Mouse (Mus musculus): ENCODE measurements at regions not wholly inside any gene's neighbourhood (a gene's known extent, or its start where the extent isn't known, plus 50 kb on each side); places are given as distances from the start of the nearest gene placed in this dataset.

DNA sequence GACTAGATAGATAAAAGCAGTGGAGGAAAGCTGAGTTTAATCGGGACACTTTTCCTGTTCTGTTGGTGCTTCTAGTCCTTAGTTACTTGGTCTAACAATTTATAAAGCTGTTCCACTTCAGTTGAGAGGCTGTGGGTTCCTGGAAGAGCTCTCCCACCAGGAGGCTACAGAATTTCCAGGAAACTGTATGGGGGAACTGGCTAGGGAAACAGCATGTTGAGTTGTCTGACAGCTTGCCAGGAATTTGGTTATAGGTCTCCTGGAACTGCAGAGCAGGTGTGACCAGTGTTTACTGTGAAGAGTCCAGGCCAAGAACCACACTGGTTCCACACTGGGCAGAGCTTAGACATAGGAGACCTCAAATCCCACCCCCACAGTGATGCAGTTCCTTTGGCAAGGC lies 65.0 kb upstream of the Pik3cg start:
- H3ac ChIP-seq (ENCODE audit: control insufficient read depth, insufficient read length, low read depth): no peak overlapping the region
- H3K79me3 ChIP-seq (ENCODE audit: low read depth): no peaks in the 10 kb centered on the region
- H3K79me2 ChIP-seq (ENCODE audit: control insufficient read depth, insufficient read depth): no peaks in the 10 kb centered on the region
- peaks cover 3% of the 10 kb centered on the region for H3K27me3 ChIP-seq (ENCODE audit: control insufficient read depth, insufficient read depth, insufficient read length)
- no peaks in the 10 kb centered on the region for H3K36me3 ChIP-seq (ENCODE audit: control insufficient read depth, insufficient read depth)
- no peak overlapping the region for H3K4me3 ChIP-seq (ENCODE audit: insufficient read depth, poor library complexity, severe bottlenecking)
- no peak for TF ChIP-seq MYOD1 (IDR thresholded peaks at IDR 0.05; ENCODE audit: control insufficient read depth, insufficient read length, low read depth)
- no peak for TF ChIP-seq MYOG (IDR thresholded peaks at IDR 0.05; ENCODE audit: control insufficient read depth, extremely low read depth, insufficient read length)

DNA sequence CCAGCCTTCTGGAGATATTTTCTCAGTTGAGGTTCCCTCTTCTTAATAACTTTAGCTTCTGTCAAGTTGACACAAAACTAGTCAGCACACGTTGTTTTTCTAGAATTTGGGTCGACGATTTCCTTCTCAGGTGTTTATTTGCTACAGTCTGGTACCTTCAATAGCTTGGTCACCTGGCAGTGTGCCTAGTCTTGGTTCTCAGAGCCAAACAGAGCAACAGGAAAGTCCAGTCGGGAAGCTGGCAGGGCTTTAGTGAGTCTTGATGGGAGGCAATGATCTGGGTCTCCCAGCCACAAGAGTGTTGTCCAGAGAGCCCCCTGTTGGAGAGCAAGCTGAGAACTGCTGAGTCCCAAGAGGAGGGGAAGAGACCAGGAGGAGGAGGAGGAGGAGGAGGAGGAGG lies 71.4 kb upstream of the Pik3cg start:
- no peak overlapping the region for H3K4me3 ChIP-seq (ENCODE audit: insufficient read depth, poor library complexity, severe bottlenecking)
- H3ac ChIP-seq (ENCODE audit: control insufficient read depth, insufficient read length, low read depth): no peak overlapping the region
- no peaks in the 10 kb centered on the region for H3K36me3 ChIP-seq (ENCODE audit: control insufficient read depth, insufficient read depth)
- H3K79me2 ChIP-seq (ENCODE audit: control insufficient read depth, insufficient read depth): no peaks in the 10 kb centered on the region
- H3K27me3 ChIP-seq (ENCODE audit: control insufficient read depth, insufficient read depth, insufficient read length): peaks cover 7% of the 10 kb centered on the region
- no peaks in the 10 kb centered on the region for H3K79me3 ChIP-seq (ENCODE audit: low read depth)
- TF ChIP-seq CTCF (IDR thresholded peaks at IDR 0.05; ENCODE audit: control insufficient read depth, insufficient read depth, insufficient read length) (no peak), FOSL1 (IDR thresholded peaks at IDR 0.05; ENCODE audit: insufficient read depth, low read length, poor library complexity, severe bottlenecking) (no peak), CEBPB (IDR thresholded peaks at IDR 0.05; ENCODE audit: low read depth) (no peak), MAX (IDR thresholded peaks at IDR 0.05) (no peak), USF1 (IDR thresholded peaks at IDR 0.05; ENCODE audit: low read depth) (no peak), MYOG (IDR thresholded peaks at IDR 0.05; ENCODE audit: control insufficient read depth, extremely low read depth, insufficient read length) (no peak)

DNA sequence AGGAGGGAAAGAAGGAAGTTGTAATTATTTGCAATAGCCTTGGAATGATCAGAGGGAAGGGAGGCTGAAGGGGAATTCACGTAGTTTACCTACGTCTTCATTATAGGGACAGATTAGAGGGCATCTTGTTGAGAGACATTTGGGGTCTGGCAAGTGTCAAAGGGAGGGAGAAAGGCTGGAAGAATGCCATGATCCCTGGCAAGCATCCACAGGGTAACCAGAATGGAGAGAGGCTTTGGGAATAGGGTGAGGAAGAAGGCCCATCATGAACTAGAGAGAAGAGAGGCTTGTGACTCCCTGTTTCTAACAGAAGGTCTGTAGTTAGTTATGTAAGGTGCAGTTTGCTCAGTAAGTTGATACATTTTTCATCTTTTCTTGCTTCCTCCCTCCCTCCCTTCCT lies 71.8 kb upstream of the Pik3cg start:
- H3K79me3 ChIP-seq (ENCODE audit: low read depth): no peaks in the 10 kb centered on the region
- peaks cover 7% of the 10 kb centered on the region for H3K27me3 ChIP-seq (ENCODE audit: control insufficient read depth, insufficient read depth, insufficient read length)
- H3ac ChIP-seq (ENCODE audit: control insufficient read depth, insufficient read length, low read depth): no peak overlapping the region
- H3K79me2 ChIP-seq (ENCODE audit: control insufficient read depth, insufficient read depth): no peaks in the 10 kb centered on the region
- no peaks in the 10 kb centered on the region for H3K36me3 ChIP-seq (ENCODE audit: control insufficient read depth, insufficient read depth)
- TF ChIP-seq FOSL1 (IDR thresholded peaks at IDR 0.05; ENCODE audit: insufficient read depth, low read length, poor library complexity, severe bottlenecking): no peak
- no peak for TF ChIP-seq CEBPB (IDR thresholded peaks at IDR 0.05; ENCODE audit: low read depth)
- no peak for TF ChIP-seq CTCF (IDR thresholded peaks at IDR 0.05; ENCODE audit: control insufficient read depth, insufficient read depth, insufficient read length)
- TF ChIP-seq USF1 (IDR thresholded peaks at IDR 0.05; ENCODE audit: low read depth): no peak
- TF ChIP-seq MYOG (IDR thresholded peaks at IDR 0.05; ENCODE audit: control insufficient read depth, extremely low read depth, insufficient read length): no peak
- TF ChIP-seq MYOD1 (IDR thresholded peaks at IDR 0.05; ENCODE audit: control insufficient read depth, insufficient read length, low read depth): no peak
- no peak for TF ChIP-seq MAX (IDR thresholded peaks at IDR 0.05)
- H3K4me3 ChIP-seq (ENCODE audit: insufficient read depth, poor library complexity, severe bottlenecking): no peak overlapping the region

DNA sequence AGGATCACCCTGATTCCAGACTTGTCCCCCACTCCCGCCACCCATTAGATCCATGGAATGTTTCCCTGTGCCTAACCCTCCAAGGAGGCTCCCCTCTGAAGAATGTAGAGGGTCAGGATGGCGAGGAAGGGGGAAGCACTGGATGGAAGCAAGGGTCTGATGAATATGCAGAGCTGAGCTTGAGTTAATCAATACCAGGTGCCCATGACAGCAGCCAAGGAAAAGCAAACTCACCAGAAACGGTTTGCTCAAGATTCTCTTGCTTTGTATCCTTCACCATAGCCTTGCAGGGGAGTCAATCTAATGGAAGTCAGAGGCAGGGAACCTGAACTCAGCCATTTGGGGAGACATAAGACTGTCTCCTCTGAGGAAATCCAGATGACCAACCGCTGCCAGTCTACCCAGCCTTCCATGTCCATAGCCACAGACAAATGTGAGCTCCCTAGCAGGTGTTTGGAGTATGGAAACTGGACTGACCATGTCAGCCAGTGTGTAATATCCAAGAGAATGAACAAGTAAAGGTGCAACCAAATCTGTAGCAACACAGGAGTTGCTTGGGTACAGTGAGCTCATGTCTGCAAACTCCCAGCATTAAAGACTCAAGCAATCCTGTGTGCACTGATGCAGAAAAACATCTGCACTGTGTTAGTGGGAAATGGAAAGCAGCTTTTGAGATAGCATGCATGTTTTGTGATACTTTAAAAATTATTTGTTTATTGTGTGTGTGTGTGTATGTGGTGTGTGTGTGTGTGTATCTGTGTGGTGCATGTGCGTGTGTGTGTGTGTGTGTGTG lies 74.1 kb upstream of the Pik3cg start:
- Histone ChIP-seq H3K4me3 (ENCODE audit: insufficient read depth, poor library complexity, severe bottlenecking) (no peak overlapping the region), H3K27me3 (ENCODE audit: control insufficient read depth, insufficient read depth, insufficient read length) (peaks cover 7% of the 10 kb centered on the region), H3K36me3 (ENCODE audit: control insufficient read depth, insufficient read depth) (no peaks in the 10 kb centered on the region), H3K79me2 (ENCODE audit: control insufficient read depth, insufficient read depth) (no peaks in the 10 kb centered on the region), H3ac (ENCODE audit: control insufficient read depth, insufficient read length, low read depth) (no peak overlapping the region), H3K79me3 (ENCODE audit: low read depth) (no peaks in the 10 kb centered on the region)
- TF ChIP-seq USF1 (IDR thresholded peaks at IDR 0.05; ENCODE audit: low read depth): no peak
- TF ChIP-seq MAX (IDR thresholded peaks at IDR 0.05): no peak
- no peak for TF ChIP-seq CEBPB (IDR thresholded peaks at IDR 0.05; ENCODE audit: low read depth)
- no peak for TF ChIP-seq MYOD1 (IDR thresholded peaks at IDR 0.05; ENCODE audit: control insufficient read depth, insufficient read length, low read depth)
- TF ChIP-seq CTCF (IDR thresholded peaks at IDR 0.05; ENCODE audit: control insufficient read depth, insufficient read depth, insufficient read length): no peak
- TF ChIP-seq FOSL1 (IDR thresholded peaks at IDR 0.05; ENCODE audit: insufficient read depth, low read length, poor library complexity, severe bottlenecking): no peak
- TF ChIP-seq MYOG (IDR thresholded peaks at IDR 0.05; ENCODE audit: control insufficient read depth, extremely low read depth, insufficient read length): no peak

DNA sequence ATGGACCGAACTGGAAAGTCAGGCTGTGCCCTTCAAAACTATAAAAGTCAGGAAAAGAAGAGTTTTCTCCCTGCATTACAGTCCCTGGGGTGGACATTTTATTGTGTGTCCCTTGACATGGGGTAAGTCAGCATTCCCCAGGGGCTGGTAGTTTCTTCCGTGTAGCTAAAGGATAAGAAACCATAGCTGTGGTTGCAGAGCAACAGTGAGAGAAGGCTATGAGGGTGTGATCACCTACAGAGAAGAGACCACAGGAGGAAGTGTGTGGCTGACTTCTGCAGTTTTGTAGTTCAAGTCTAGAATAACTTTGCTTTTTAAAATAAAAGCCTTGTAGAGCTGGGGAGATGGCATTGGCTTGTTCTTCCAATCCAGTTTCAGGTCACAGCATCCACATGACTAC lies 76.6 kb upstream of the Pik3cg start:
- H3K79me3 ChIP-seq (ENCODE audit: low read depth): no peaks in the 10 kb centered on the region
- no peaks in the 10 kb centered on the region for H3K79me2 ChIP-seq (ENCODE audit: control insufficient read depth, insufficient read depth)
- TF ChIP-seq MAX (IDR thresholded peaks at IDR 0.05) (no peak), FOSL1 (IDR thresholded peaks at IDR 0.05; ENCODE audit: insufficient read depth, low read length, poor library complexity, severe bottlenecking) (no peak), CEBPB (IDR thresholded peaks at IDR 0.05; ENCODE audit: low read depth) (no peak)
- H3K4me3 ChIP-seq (ENCODE audit: insufficient read depth, poor library complexity, severe bottlenecking): no peak overlapping the region
- H3K27me3 ChIP-seq (ENCODE audit: control insufficient read depth, insufficient read depth, insufficient read length): no peaks in the 10 kb centered on the region
- H3ac ChIP-seq (ENCODE audit: control insufficient read depth, insufficient read length, low read depth): no peak overlapping the region
- no peaks in the 10 kb centered on the region for H3K36me3 ChIP-seq (ENCODE audit: control insufficient read depth, insufficient read depth)

DNA sequence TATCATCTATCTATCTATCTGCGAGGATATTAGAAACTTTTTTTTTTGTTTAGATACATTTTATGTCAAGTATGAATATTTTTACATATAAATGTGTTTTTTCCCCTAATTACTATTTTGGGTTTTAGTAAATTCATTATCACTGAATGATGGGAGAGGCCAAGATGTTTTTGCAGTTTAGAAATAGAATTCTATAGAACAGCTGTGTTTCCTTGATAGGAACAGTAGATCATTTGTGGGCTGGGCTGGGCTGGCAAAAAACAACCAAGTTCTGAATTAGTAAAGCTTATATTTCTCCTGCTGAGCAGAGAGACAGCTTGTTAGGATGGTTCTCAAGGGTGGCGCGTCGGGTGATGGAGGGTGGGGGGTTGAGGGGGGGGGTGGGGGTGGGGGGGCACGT lies 78.2 kb upstream of the Pik3cg start:
- no peaks in the 10 kb centered on the region for H3K79me2 ChIP-seq (ENCODE audit: control insufficient read depth, insufficient read depth)
- no peaks in the 10 kb centered on the region for H3K27me3 ChIP-seq (ENCODE audit: control insufficient read depth, insufficient read depth, insufficient read length)
- no peaks in the 10 kb centered on the region for H3K36me3 ChIP-seq (ENCODE audit: control insufficient read depth, insufficient read depth)
- TF ChIP-seq MYOD1 (IDR thresholded peaks at IDR 0.05; ENCODE audit: control insufficient read depth, insufficient read length, low read depth) (no peak), CTCF (IDR thresholded peaks at IDR 0.05; ENCODE audit: control insufficient read depth, insufficient read depth, insufficient read length) (no peak), MAX (IDR thresholded peaks at IDR 0.05) (no peak), CEBPB (IDR thresholded peaks at IDR 0.05; ENCODE audit: low read depth) (no peak), MYOG (IDR thresholded peaks at IDR 0.05; ENCODE audit: control insufficient read depth, extremely low read depth, insufficient read length) (no peak), FOSL1 (IDR thresholded peaks at IDR 0.05; ENCODE audit: insufficient read depth, low read length, poor library complexity, severe bottlenecking) (no peak), USF1 (IDR thresholded peaks at IDR 0.05; ENCODE audit: low read depth) (no peak)
- no peak overlapping the region for H3K4me3 ChIP-seq (ENCODE audit: insufficient read depth, poor library complexity, severe bottlenecking)
- H3K79me3 ChIP-seq (ENCODE audit: low read depth): no peaks in the 10 kb centered on the region
- H3ac ChIP-seq (ENCODE audit: control insufficient read depth, insufficient read length, low read depth): no peak overlapping the region
